16 mouse cellular contexts compared by ENCODE assay signal in genomic region chr12:71580532-71581290, GRCm38 (mm10).
A peak's percentile ranks its signal among the peaks of the same experiment; 100 is the strongest.
DNase-seq lines count a peak whose midpoint lies in the region; ATAC-seq lines count a peak whose summit lies in the region.
"Had no signal": no experiment of that assay in that cellular context is flagged by ENCODE, and none has a peak within 500 bp of the region (broad histone marks: within the 10 kb centered on the region; RNA-seq: fewer than 3 reads in every experiment).

No protein-coding gene starts in this region.

- H3K9me3 ChIP-seq in heart, embryonic 12.5 days (replicated peaks), result no peaks in the 10 kb centered on the region
- no peaks in the 10 kb centered on the region for H3K9me3 ChIP-seq in midbrain, embryonic 15.5 days
- H3K9me3 ChIP-seq in midbrain, embryonic 14.5 days (ENCODE audit: control insufficient read depth, low read length), result no peaks in the 10 kb centered on the region
- no peaks in the 10 kb centered on the region for H3K9me3 ChIP-seq in stomach, embryonic 16.5 days (replicated peaks; ENCODE audit: control insufficient read depth, low read length)
- H3K9me3 ChIP-seq: limb, embryonic 12.5 days; lung, embryonic 15.5 days; megakaryocyte, embryonic 14.5 days had no signal

- peaks cover 5% of the 10 kb centered on the region; the same call in 1 of the 2 replicates for H3K4me1 ChIP-seq in heart, embryonic 12.5 days (replicated peaks)
- peaks cover 27% of the 10 kb centered on the region for H3K4me1 ChIP-seq in midbrain, embryonic 15.5 days
- peaks cover 13% of the 10 kb centered on the region for H3K4me1 ChIP-seq in midbrain, embryonic 14.5 days (ENCODE audit: control insufficient read depth, insufficient read depth, low read length)
- 0 out of 2 replicates have a peak, but pooled peaks cover 3% of the 10 kb centered on the region for H3K4me1 ChIP-seq in stomach, embryonic 16.5 days (ENCODE audit: control insufficient read depth, insufficient read depth, low read length)

- no peak overlapping the region for H3K27ac ChIP-seq in heart, embryonic 12.5 days (ENCODE audit: poor library complexity, severe bottlenecking)
- 0 out of 2 replicates have a peak overlapping the region, but pooled peaks have one; percentile 11 for H3K27ac ChIP-seq in midbrain, embryonic 15.5 days
- no peak overlapping the region for H3K27ac ChIP-seq in midbrain, embryonic 14.5 days (replicated peaks; ENCODE audit: low read depth, low read length)
- no peak overlapping the region for H3K27ac ChIP-seq in stomach, embryonic 16.5 days (ENCODE audit: low read length)
- H3K27ac ChIP-seq: limb, embryonic 12.5 days; lung, embryonic 15.5 days had no signal

- no peaks in the 10 kb centered on the region for H3K36me3 ChIP-seq in heart, embryonic 12.5 days
- no peaks in the 10 kb centered on the region for H3K36me3 ChIP-seq in midbrain, embryonic 15.5 days (replicated peaks)
- no peaks in the 10 kb centered on the region for H3K36me3 ChIP-seq in midbrain, embryonic 14.5 days (ENCODE audit: control insufficient read depth, insufficient read depth, low read length)
- H3K36me3 ChIP-seq in stomach, embryonic 16.5 days (ENCODE audit: control insufficient read depth, insufficient read depth, low read length), result no peaks in the 10 kb centered on the region
- H3K36me3 ChIP-seq: limb, embryonic 12.5 days; lung, embryonic 15.5 days had no signal

- H3K27me3 ChIP-seq in heart, embryonic 12.5 days (replicated peaks), result no peaks in the 10 kb centered on the region
- no peaks in the 10 kb centered on the region for H3K27me3 ChIP-seq in midbrain, embryonic 15.5 days (replicated peaks)
- H3K27me3 ChIP-seq in midbrain, embryonic 14.5 days (ENCODE audit: control insufficient read depth, insufficient read depth, low read length), result no peaks in the 10 kb centered on the region
- H3K27me3 ChIP-seq in stomach, embryonic 16.5 days (ENCODE audit: control insufficient read depth, insufficient read depth, low read length), result no peaks in the 10 kb centered on the region
- H3K27me3 ChIP-seq: limb, embryonic 12.5 days had no signal

- no peak for ATAC-seq in heart, embryonic 12.5 days (ENCODE audit: insufficient number of reproducible peaks, low FRiP score)
- no peak for ATAC-seq in midbrain, embryonic 15.5 days (replicated peaks)
- ATAC-seq in midbrain, embryonic 14.5 days (ENCODE audit: low FRiP score, low TSS enrichment), result no peak
- ATAC-seq in stomach, embryonic 16.5 days (ENCODE audit: insufficient read depth, low FRiP score), result peak; percentile 56; the same call in 1 of the 2 replicates
- no peak for ATAC-seq in monocyte, adult 5-6 weeks (replicated peaks; ENCODE audit: insufficient number of reproducible peaks, low FRiP score, low TSS enrichment, poor library complexity, severe bottlenecking)

- no peak overlapping the region for H3K4me3 ChIP-seq in heart, embryonic 12.5 days
- H3K4me3 ChIP-seq in midbrain, embryonic 15.5 days, result no peak overlapping the region
- H3K4me3 ChIP-seq in midbrain, embryonic 14.5 days (replicated peaks; ENCODE audit: low read depth, low read length), result no peak overlapping the region
- no peak overlapping the region for H3K4me3 ChIP-seq in stomach, embryonic 16.5 days (replicated peaks; ENCODE audit: low read length)
- H3K4me3 ChIP-seq: limb, embryonic 12.5 days; lung, embryonic 15.5 days; megakaryocyte, embryonic 14.5 days had no signal

- peak; percentile 94 for DNase-seq in heart, adult 11 months
- DNase-seq in midbrain, embryonic 14.5 days, result no peak
- peak; percentile 26 for DNase-seq in heart, postnatal 4 days
- DNase-seq in natural killer cell, adult 2 months (ENCODE audit: low spot score in 2 of 2), result no peak
- DNase-seq: adrenal gland, postnatal 36 days; cerebellum, adult 18-20 months; embryo, embryonic 11 days; spleen, adult 18-20 months; thymus, adult 2 months had no signal

- WGBS in heart, embryonic 12.5 days, result 79% methylated on average over 12 of the region's 12 CpGs
- 75% methylated on average over 12 of the region's 12 CpGs for WGBS in midbrain, embryonic 15.5 days
- 82% methylated on average over 12 of the region's 12 CpGs for WGBS in midbrain, embryonic 14.5 days
- 66% methylated on average over 12 of the region's 12 CpGs for WGBS in stomach, embryonic 16.5 days

- H3K9ac ChIP-seq in heart, embryonic 12.5 days, result no peak overlapping the region
- H3K9ac ChIP-seq in midbrain, embryonic 15.5 days, result no peak overlapping the region
- H3K9ac ChIP-seq in midbrain, embryonic 14.5 days (replicated peaks; ENCODE audit: low read length), result no peak overlapping the region
- no peak overlapping the region for H3K9ac ChIP-seq in stomach, embryonic 16.5 days (ENCODE audit: low read length)
- H3K9ac ChIP-seq: limb, embryonic 12.5 days; lung, embryonic 15.5 days had no signal

- H3K4me2 ChIP-seq in heart, embryonic 12.5 days, result no peak overlapping the region
- H3K4me2 ChIP-seq in midbrain, embryonic 15.5 days, result no peak overlapping the region
- H3K4me2 ChIP-seq in midbrain, embryonic 14.5 days (ENCODE audit: low read length), result no peak overlapping the region
- no peak overlapping the region for H3K4me2 ChIP-seq in stomach, embryonic 16.5 days (ENCODE audit: low read depth, low read length)
- H3K4me2 ChIP-seq: limb, embryonic 12.5 days; lung, embryonic 15.5 days had no signal

Comparison
In these comparisons a context has a peak if more than half of its experiments do, and no peak if none do; other contexts are left out.
1. DNase-seq: peak in heart, adult 11 months (single experiment) and heart, postnatal 4 days (single experiment); none in midbrain, embryonic 14.5 days (single experiment) and natural killer cell, adult 2 months (0 of 2).